Mouse (Mus musculus): ENCODE data around the gene Mbd3. TPM values are rescaled to one million over a fixed set of nuclear protein-coding genes. Genes with fewer than 3 reads are reported as not detected.

Mbd3 gene
- polyA plus RNA-seq, 1 experiment = 290 TPM

GRCm38 (mm10) chr10:80357336-80357735 lies 42.0 kb downstream of the Mbd3 start:
- Histone ChIP-seq H3K36me3 (ENCODE audit: control insufficient read depth, insufficient read depth, low read length) (no peaks in the 10 kb centered on the region), H3K27ac (ENCODE audit: control insufficient read depth, insufficient read depth, low read length) (no peak overlapping the region), H3K27me3 (ENCODE audit: control insufficient read depth, insufficient read depth, low read length) (peaks cover 18% of the 10 kb centered on the region), H3K4me1 (replicated peaks; ENCODE audit: control insufficient read depth, insufficient read depth, low read length) (no peaks in the 10 kb centered on the region), H3K4me3 (ENCODE audit: control insufficient read depth, insufficient read depth, low read length) (no peak overlapping the region)
- no peak for DNase-seq
- 35% methylated on average over 7 of the region's 7 CpGs for WGBS
- TF ChIP-seq POLR2A (IDR thresholded peaks at IDR 0.05; ENCODE audit: control insufficient read depth, extremely low read depth, insufficient read depth, low read length, poor library complexity) (no peak), CTCF (IDR thresholded peaks at IDR 0.05; ENCODE audit: borderline replicate concordance, control insufficient read depth, extremely low read depth, insufficient read depth, low read length, poor library complexity) (no peak)

GRCm38 (mm10) chr10:80356737-80357136 lies 42.6 kb downstream of the Mbd3 start:
- DNase-seq = no peak
- WGBS = 7% methylated on average over 34 of the region's 34 CpGs
- H3K27me3 ChIP-seq (ENCODE audit: control insufficient read depth, insufficient read depth, low read length) = peaks cover 18% of the 10 kb centered on the region
- no peaks in the 10 kb centered on the region for H3K36me3 ChIP-seq (ENCODE audit: control insufficient read depth, insufficient read depth, low read length)
- no peak overlapping the region for H3K27ac ChIP-seq (ENCODE audit: control insufficient read depth, insufficient read depth, low read length)
- no peak overlapping the region for H3K4me3 ChIP-seq (ENCODE audit: control insufficient read depth, insufficient read depth, low read length)
- no peaks in the 10 kb centered on the region for H3K4me1 ChIP-seq (replicated peaks; ENCODE audit: control insufficient read depth, insufficient read depth, low read length)
- TF ChIP-seq POLR2A (IDR thresholded peaks at IDR 0.05; ENCODE audit: control insufficient read depth, extremely low read depth, insufficient read depth, low read length, poor library complexity) = no peak
- TF ChIP-seq CTCF (IDR thresholded peaks at IDR 0.05; ENCODE audit: borderline replicate concordance, control insufficient read depth, extremely low read depth, insufficient read depth, low read length, poor library complexity) = no peak

- Histone ChIP-seq H3K4me3 (ENCODE audit: control insufficient read depth, insufficient read depth, low read length) (no peak within 1 kb of the TSS), H3K27ac (ENCODE audit: control insufficient read depth, insufficient read depth, low read length) (no peak within 1 kb of the TSS), H3K27me3 (ENCODE audit: control insufficient read depth, insufficient read depth, low read length) (peaks cover 18% of the 10 kb centered on the region), H3K4me1 (replicated peaks; ENCODE audit: control insufficient read depth, insufficient read depth, low read length) (no peaks in the 10 kb centered on the region), H3K36me3 (ENCODE audit: control insufficient read depth, insufficient read depth, low read length) (no peaks in the 10 kb centered on the region)
- no peak for TF ChIP-seq CTCF (IDR thresholded peaks at IDR 0.05; ENCODE audit: borderline replicate concordance, control insufficient read depth, extremely low read depth, insufficient read depth, low read length, poor library complexity)
- no peak for TF ChIP-seq POLR2A (IDR thresholded peaks at IDR 0.05; ENCODE audit: control insufficient read depth, extremely low read depth, insufficient read depth, low read length, poor library complexity)
- WGBS = 5% methylated on average over 53 of the region's 53 CpGs
- DNase-seq = no peak
These were observed 43.2 kb downstream of the Mbd3 start, which contains the start of gene Plk5 for GRCm38 (mm10) chr10:80356001-80356682. Gene Plk5 (plus strand): TSS chr10:80356459.

- DNase-seq = no peak
- H3K4me1 ChIP-seq (replicated peaks; ENCODE audit: control insufficient read depth, insufficient read depth, low read length) = no peaks in the 10 kb centered on the region
- TF ChIP-seq POLR2A (IDR thresholded peaks at IDR 0.05; ENCODE audit: control insufficient read depth, extremely low read depth, insufficient read depth, low read length, poor library complexity) = no peak
- TF ChIP-seq CTCF (IDR thresholded peaks at IDR 0.05; ENCODE audit: borderline replicate concordance, control insufficient read depth, extremely low read depth, insufficient read depth, low read length, poor library complexity) = no peak
- H3K27me3 ChIP-seq (ENCODE audit: control insufficient read depth, insufficient read depth, low read length) = peaks cover 18% of the 10 kb centered on the region
- no peak overlapping the region for H3K4me3 ChIP-seq (ENCODE audit: control insufficient read depth, insufficient read depth, low read length)
- H3K27ac ChIP-seq (ENCODE audit: control insufficient read depth, insufficient read depth, low read length) = no peak overlapping the region
- WGBS = 30% methylated on average over 9 of the region's 9 CpGs
- no peaks in the 10 kb centered on the region for H3K36me3 ChIP-seq (ENCODE audit: control insufficient read depth, insufficient read depth, low read length)
These were observed 43.9 kb downstream of the Mbd3 start for GRCm38 (mm10) chr10:80355431-80355830.

- Histone ChIP-seq H3K36me3 (ENCODE audit: control insufficient read depth, insufficient read depth, low read length) (no peaks in the 10 kb centered on the region), H3K27me3 (ENCODE audit: control insufficient read depth, insufficient read depth, low read length) (peaks cover 19% of the 10 kb centered on the region), H3K27ac (ENCODE audit: control insufficient read depth, insufficient read depth, low read length) (no peak overlapping the region), H3K4me1 (replicated peaks; ENCODE audit: control insufficient read depth, insufficient read depth, low read length) (0 out of 2 replicates have a peak, but pooled peaks cover 4% of the 10 kb centered on the region), H3K4me3 (ENCODE audit: control insufficient read depth, insufficient read depth, low read length) (no peak overlapping the region)
- DNase-seq = no peak
- WGBS = 50% methylated on average over 8 of the region's 8 CpGs
- no peak for TF ChIP-seq POLR2A (IDR thresholded peaks at IDR 0.05; ENCODE audit: control insufficient read depth, extremely low read depth, insufficient read depth, low read length, poor library complexity)
- no peak for TF ChIP-seq CTCF (IDR thresholded peaks at IDR 0.05; ENCODE audit: borderline replicate concordance, control insufficient read depth, extremely low read depth, insufficient read depth, low read length, poor library complexity)
These were observed 46.6 kb downstream of the Mbd3 start for GRCm38 (mm10) chr10:80352727-80353126.

GRCm38 (mm10) chr10:80351896-80352295 lies 47.5 kb downstream of the Mbd3 start:
- H3K4me1 ChIP-seq (replicated peaks; ENCODE audit: control insufficient read depth, insufficient read depth, low read length) = 0 out of 2 replicates have a peak, but pooled peaks cover 4% of the 10 kb centered on the region
- peaks cover 18% of the 10 kb centered on the region; the same call in 1 of the 2 replicates for H3K27me3 ChIP-seq (ENCODE audit: control insufficient read depth, insufficient read depth, low read length)
- TF ChIP-seq CTCF (IDR thresholded peaks at IDR 0.05; ENCODE audit: borderline replicate concordance, control insufficient read depth, extremely low read depth, insufficient read depth, low read length, poor library complexity) (no peak), POLR2A (IDR thresholded peaks at IDR 0.05; ENCODE audit: control insufficient read depth, extremely low read depth, insufficient read depth, low read length, poor library complexity) (no peak)
- no peak for DNase-seq
- no peak overlapping the region for H3K27ac ChIP-seq (ENCODE audit: control insufficient read depth, insufficient read depth, low read length)
- H3K4me3 ChIP-seq (ENCODE audit: control insufficient read depth, insufficient read depth, low read length) = no peak overlapping the region
- no peaks in the 10 kb centered on the region for H3K36me3 ChIP-seq (ENCODE audit: control insufficient read depth, insufficient read depth, low read length)
- 42% methylated on average over 11 of the region's 11 CpGs for WGBS

Data from thymus, adult 2 months (tissue).